Mouse (Mus musculus): Measurements from ENCODE around the gene Rnf145.

- TF ChIP-seq CTCF (IDR thresholded peaks at IDR 0.05; ENCODE audit: low read depth): no peak
- TF ChIP-seq EP300 (IDR thresholded peaks at IDR 0.05; ENCODE audit: low read depth): no peak
Observed at GRCm38 (mm10) chr11:44504761-44505160, 14.0 kb upstream of the Rnf145 start.

Data from liver, embryonic 14.5 days (tissue).